Mouse (Mus musculus): ENCODE measurements around the gene Siah2.

The Siah2 gene

GRCm38 (mm10) chr3:58691997-58692721 lies at the start of gene Siah2:
TSS of gene Siah2 (minus strand) at chr3:58692400.
- peak; percentile 96 for DNase-seq

- DNase-seq, result no peak
Measured at GRCm38 (mm10) chr3:58739536-58739935, 47.3 kb upstream of the Siah2 start.

- no peak for DNase-seq
Measured at GRCm38 (mm10) chr3:58738346-58739089, 46.3 kb upstream of the Siah2 start.

- DNase-seq, result no peak
Measured at GRCm38 (mm10) chr3:58731520-58731919, 39.3 kb upstream of the Siah2 start.

DNA sequence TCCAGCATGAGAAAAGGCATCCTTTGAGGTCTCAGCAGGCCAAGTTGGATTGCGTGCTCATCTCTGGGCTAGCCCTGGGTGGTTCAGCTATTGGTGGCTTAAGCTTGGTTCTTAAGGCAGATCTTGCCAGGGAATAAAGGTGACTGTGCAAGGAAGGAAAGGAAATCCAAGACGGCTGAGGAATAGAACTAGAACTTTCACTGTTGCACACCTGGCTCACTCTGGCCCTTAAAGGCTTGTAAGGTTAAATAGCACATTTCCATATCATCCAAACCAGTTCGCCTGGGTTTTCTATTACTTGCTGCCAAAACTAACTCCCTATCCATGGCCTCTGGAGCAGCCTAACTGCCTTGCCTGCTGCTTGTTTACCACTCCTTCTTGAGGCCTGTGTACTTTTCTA lies 38.4 kb upstream of the Siah2 start:
- no peak for DNase-seq

DNA sequence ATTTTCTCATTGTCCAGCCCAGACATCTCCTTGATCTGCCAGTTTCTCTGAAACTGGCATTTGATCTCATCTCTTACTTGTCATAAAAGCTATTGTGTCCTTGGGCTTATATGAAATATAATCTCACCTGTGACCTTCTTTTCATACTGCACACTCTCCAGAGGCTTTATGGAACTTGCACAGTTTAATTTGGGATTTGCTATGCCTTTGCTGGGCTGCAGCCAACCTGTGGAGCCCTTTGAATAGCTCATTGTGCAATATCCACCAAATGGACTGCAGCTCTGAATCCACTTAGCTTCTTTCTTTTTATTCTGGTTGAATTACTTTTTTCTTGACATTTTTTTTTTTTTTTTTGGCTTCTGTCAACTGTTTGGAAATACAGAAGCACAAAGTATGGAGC lies 37.3 kb upstream of the Siah2 start:
- no peak for DNase-seq

- no peak for DNase-seq
Measured at GRCm38 (mm10) chr3:58727601-58728000, 35.4 kb upstream of the Siah2 start.

- DNase-seq, result peak; percentile 56
Measured at GRCm38 (mm10) chr3:58727012-58727411, 34.8 kb upstream of the Siah2 start.

DNA sequence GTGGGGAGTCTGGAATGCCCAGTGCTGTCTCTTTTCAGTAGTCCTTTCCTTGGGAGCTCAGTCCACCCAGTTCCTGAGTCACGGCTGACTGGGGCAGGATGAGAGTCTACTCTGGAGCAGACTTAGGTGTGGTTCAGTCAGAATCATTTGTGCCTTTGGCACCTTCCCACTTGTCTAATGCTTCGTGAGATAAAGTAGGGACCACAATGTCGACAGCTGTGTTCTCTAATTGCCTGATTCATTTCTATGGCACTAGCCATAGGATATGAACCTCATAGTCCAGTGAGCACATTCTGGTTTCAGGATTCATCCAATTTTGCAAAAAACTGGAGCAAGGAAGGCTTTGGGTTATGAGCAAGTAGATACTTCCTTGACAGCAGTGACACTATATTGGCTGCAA lies 34.2 kb upstream of the Siah2 start:
- DNase-seq, result no peak

GRCm38 (mm10) chr3:58724815-58725214 lies 32.6 kb upstream of the Siah2 start:
- DNase-seq, result no peak

DNA sequence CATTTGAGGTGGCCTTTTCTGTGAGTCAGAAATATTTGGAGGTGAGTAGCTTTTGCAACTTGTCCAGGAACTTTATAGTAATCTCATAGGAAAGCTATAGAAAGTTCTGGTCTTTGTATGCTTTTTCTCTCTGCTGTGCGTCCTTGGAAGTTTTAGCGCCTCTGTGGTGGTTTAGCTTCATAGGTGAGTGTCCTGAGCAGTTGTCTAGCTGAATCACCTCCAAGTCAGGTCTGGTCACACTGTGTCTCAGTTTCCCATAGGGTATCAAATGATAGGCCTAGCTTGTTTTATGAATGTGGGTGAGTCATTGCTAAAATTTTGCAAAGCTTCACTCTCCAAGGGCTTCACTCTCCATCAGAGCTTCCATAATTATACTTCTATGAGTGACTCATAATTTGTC lies 31.5 kb upstream of the Siah2 start:
- DNase-seq, result no peak

GRCm38 (mm10) chr3:58719461-58720230 lies 27.4 kb upstream of the Siah2 start:
- no peak for DNase-seq

DNA sequence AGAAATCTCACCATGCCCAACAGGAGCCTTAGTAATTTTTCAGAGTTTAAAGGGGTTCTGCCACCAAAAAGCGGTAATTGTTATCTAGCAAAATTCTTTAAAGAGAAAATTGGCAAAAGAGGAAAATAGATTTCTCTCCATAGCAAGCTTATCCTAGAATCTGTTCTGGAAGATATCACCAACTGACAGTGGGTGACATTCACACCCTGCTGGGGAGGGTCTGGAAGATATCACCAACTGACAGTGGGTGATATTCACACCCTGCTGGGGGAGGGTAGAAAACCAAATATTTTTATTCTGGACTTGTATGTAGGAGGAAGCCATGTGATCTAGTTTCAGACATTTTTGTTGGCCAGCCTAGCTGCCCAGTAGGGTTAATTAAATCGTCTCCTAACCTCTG lies 24.5 kb upstream of the Siah2 start:
- no peak for DNase-seq

DNA sequence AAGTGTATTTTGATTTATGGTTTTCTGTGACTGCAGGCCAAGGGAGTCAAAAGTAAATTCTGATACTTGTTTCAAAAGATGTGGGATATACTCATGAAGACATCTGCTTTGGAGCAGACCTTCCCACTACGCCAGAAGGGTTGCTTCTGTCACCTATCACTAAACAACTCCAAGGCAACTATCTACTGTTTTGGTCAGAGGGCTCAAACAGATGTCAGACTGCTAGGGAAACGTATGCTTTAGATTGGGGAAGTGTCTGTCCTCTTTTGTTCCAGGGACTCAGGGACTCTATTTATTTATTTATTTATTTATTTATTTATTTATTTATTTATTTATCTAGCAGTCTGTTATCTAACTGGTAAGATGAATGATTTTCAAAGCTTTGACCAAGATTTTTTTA lies 22.6 kb upstream of the Siah2 start:
- DNase-seq, result no peak

DNA sequence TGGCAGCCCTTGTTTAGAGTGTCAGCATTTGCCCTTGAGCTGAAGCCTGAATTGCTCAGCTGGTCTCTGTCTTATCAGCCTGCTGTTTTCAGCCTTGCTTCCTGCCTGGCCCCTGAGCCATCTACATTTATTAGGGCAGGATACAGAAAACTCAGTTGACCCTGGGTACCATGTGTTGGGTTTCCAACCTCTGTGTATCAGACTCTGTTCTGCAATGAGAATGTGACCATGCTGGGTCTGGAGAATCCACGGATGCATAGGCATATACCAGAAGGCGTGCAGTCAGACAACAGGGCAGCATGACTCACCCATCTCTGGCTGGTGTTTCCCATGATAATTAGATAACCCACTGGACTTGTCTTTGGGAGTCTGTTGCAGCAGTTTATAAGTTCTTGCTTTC lies 21.8 kb upstream of the Siah2 start:
- DNase-seq, result no peak

DNA sequence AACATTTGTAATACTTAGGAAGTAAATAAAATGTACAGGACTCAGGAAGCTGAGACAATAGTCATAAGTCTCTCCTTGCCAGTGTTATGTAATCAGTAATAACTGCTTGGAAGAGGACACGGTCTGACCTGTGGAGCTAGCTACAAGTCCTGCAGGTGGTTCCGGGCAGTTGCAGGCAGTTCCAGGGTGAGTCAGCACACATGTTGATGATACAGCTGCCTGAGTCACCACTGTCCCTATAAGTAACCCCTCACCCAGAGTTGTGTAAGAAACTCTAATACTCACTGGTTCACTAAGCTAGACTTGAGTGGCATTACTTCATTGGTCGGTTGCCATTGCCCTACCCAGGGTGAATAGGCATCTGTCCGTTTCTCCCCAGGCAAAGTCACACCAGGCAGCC lies 21.0 kb upstream of the Siah2 start:
- no peak for DNase-seq

DNA sequence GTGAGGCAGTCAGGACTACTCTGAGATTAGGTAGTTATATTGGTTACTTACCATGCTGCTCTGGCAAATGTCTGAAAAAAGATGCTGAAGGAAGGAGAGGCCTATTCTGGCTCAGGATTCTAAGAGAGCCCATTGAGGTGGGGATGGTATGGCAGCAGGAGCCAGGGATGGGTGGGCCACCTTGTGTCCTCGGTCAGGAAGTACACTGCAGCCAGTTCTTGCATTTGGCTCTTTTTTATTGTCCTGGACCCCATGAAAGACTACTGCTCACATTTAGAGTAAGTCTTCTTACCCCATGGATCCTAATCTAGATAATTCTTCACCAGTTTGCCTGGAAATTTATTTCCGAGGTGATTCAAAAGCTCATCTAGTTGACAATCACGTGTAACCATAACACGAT lies 12.3 kb upstream of the Siah2 start:
- DNase-seq, result no peak

DNA sequence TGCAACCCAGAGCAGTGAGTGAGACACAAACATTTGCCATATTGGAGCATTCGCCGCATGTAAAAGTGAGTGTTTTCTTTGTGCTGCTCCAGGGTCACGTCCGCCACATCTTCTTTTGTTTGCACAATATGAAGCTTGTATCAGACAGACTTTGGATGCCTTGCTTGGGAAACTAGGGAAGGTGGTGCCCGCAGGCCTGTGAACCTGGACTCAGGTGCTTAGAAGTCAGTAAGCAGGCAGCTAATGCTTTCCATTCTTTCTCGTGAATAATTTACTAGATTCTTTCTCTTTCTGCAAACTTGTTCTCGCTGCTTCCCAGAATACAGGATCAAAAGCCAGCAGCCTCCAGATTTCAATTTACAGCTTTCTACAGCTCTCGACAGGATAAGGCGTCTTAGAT lies 11.5 kb upstream of the Siah2 start:
- no peak for DNase-seq

DNA sequence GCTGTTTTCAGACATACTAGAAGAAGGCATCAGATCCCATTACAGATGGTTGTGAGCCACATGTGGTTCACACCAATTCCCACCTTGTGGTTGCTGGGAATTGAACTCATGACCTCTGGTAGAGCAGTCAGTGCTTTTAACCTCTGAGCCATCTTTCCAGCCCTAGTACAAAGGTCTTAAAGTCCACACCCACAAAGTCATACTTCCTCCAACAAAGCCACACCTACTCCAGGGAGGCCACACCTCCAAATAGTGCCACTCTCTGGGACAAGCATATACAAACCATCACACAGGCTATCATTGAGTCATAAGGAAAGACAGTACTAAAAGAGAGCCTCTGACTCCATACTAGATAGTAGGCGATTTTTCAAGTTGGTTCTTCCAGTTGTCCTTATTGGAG lies 10.1 kb upstream of the Siah2 start:
- no peak for DNase-seq

- DNase-seq, result no peak
Measured at GRCm38 (mm10) chr3:58701441-58701840, 9.2 kb upstream of the Siah2 start.

DNA sequence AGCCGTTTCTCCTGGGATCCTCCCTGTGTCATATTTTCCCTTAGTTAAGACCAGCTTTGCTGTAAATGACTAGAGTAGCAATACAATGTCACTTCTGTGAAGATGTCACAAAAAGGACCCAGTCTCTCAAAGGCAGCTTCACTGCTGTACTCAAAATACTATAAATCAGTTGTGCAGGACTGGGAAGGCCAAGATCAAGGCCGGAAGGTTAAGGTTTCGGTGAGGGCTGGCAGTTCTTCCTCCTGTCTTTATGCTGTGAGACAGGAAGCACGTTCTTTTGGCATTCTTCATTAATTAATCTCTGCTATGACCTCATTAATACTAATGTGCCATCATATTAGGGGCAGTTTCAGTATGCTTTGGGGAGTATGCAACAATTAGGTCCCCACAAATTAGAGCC lies 5.7 kb upstream of the Siah2 start:
- no peak for DNase-seq

DNA sequence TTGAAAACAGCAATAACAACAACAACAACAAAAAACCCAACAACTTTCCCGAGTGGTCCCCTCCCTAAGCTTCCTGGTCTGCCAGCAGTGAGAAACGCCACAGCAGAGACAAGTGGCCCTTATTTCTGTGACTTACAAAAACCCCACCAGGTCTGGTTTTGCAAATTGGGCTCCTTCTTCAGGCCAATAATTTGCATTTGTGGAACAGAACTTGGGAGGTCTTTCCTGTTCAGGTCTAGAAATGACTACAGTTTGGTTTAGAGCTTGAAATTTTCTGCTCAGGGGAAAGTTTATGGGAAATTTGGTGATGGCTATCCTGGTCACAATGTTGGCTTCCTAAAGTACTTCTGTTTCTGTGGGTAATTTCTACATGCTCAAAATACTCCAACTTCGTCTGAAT lies 4.6 kb upstream of the Siah2 start:
- DNase-seq, result no peak

GRCm38 (mm10) chr3:58695507-58695906 lies 3.3 kb upstream of the Siah2 start:
- DNase-seq, result no peak

DNA sequence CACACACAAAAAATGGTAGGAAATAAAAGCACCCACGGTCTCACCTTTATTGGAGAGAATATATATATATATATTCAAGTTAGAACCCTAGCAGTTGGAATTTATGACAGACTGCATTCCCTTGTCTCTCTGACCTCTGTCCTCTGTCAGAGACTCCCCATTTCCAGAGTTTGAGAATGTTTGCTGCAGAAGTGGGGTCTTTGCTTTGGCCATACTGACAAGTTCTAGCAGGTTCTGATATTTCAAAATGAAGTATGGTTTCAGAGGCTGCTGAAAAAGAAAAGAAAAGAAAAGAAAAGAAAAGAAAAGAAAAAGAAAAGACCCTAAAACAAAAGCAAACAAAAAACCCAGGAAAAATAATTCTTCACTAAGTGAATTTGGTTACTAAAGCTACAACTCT lies 2.8 kb upstream of the Siah2 start:
- DNase-seq, result no peak
